Mouse (Mus musculus) skeletal muscle tissue, adult 2 months (tissue): ENCODE results near the gene Gigyf1.

ENCODE experiments used
- DNase-seq: peaks from one replicate; pipeline ENCODE4 v3.0.0-alpha.2; 2012; ENCODE audit warnings: low read depth, low spot score

Gigyf1 gene

GRCm38 (mm10) chr5:137570691-137571586 is 52.6 kb downstream of the Gigyf1 start:
- no peak for DNase-seq

GRCm38 (mm10) chr5:137574470-137574901 is 56.1 kb downstream of the Gigyf1 start:
- DNase-seq, result no peak
